Mouse (Mus musculus): Measurements from ENCODE around the gene Rpl27. TPM values are rescaled to one million over a fixed set of nuclear protein-coding genes. Genes with fewer than 3 reads are reported as not detected.
A peak's percentile ranks its signal among the peaks of the same experiment; 100 is the strongest.
"Not testable (repeated sequence)": the region's sequence is repeated elsewhere in the genome, so short reads cannot be mapped to it uniquely, and the experiment has no call there.

Rpl27 gene
- total RNA-seq, 2 experiments from 2014 or later: 31.5 to 34.7 TPM

DNA sequence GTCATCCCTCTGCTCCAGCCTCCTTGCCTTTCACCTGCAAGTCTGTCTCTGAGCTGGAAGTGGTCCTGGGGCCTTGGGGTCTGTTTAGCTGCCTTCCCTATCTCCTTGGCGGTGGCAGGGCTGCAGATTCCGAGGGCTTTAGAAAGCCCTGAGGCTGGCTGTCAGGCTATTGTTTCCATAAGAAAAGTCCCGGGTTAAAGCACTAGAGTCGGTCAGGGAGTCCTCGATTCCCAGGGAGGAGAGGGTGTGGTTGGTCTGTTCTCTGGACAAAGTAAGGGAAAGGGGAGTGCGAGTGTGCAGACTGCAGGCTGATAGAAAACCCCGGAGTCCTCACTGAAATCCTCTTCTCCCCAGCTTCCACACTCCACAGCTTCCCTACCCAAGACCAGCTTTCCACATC, 28.1 kb downstream of the Rpl27 start:
- intact Hi-C loops (cut with DNase I): no loop called here
- no peak for TF ChIP-seq CTCF (IDR thresholded peaks at IDR 0.05)
- H3K27ac ChIP-seq: no peak overlapping the region

DNA sequence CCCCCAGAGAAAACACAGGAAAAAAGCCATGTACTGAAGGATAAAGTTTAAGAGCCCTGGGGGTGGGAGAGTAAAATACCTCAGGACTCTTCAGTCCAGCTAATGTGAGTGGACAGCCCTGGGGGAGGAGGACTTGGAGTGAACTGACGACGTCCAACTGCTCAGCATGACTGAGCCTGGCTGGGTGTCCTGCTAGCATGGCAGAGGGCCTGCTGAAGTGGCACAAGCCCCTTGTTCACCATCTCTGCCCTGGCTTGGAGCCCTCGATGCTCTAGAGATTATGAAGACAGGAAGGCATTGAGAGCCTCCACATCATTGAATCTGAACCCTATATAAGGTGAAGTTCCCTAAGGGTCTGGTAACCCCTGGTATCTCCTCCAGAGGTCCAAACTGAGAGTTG, 29.8 kb downstream of the Rpl27 start:
- intact Hi-C loops (cut with DNase I): no loop called here
- Histone ChIP-seq H3K27ac (peak overlapping the region; percentile 4; the same call in 1 of the 2 replicates), H3K4me3 (no peak overlapping the region)
- TF ChIP-seq CTCF (IDR thresholded peaks at IDR 0.05): no peak
- no peak for DNase-seq (ENCODE audit: extremely low spot score in 1 of 2, low spot score in 2 of 2)

More for the DNA sequence above, 28.1 kb downstream of the Rpl27 start:
- no peak overlapping the region for H3K4me3 ChIP-seq
- no peak for DNase-seq (ENCODE audit: extremely low spot score in 1 of 2, low spot score in 2 of 2)

DNA sequence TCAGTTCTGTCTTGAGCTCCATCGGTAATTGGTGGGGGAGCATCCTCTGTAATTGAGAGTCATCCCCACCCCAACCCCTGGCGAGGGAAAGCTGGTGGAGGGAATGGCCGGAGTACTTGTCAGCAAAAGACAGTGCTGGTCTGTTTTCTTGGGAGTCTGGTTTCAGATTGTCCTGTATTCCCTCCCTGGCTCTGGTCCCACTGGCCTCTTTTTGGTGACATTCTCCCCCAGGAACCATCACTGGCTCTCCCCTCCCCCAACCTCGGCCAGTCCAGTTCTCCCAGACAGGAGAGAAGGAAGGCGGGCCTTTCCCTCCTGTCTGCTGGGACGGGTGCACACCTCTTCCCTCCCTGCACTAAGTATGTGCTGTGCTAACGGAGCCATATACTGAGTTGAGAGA, 30.2 kb downstream of the Rpl27 start:
- H3K4me3 ChIP-seq: no peak overlapping the region
- intact Hi-C loops (cut with DNase I): no loop called here
- H3K27ac ChIP-seq: peak overlapping the region; percentile 4; the same call in 1 of the 2 replicates
- TF ChIP-seq CTCF (IDR thresholded peaks at IDR 0.05): no peak
- DNase-seq (ENCODE audit: extremely low spot score in 1 of 2, low spot score in 2 of 2): no peak

DNA sequence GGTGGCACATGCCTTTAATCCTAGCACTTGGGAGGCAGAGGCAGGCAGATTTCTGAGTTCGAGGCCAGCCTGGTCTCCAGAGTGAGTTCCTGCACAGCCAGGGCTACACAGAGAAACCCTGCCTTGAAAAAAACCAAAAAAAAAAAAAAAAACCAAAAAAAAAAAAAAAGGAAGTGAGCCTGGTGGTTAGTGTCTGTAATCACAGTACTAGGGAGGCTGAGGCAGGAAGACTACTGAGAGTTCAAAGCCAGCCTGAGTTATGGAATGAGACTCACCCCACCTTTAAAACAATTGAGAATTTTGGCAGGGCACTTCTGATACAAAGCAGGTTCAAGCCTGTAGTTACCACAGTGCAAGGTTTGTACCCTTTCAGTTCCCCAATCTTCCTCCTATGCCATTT, 31.6 kb downstream of the Rpl27 start:
- H3K4me3 ChIP-seq; H3K27ac ChIP-seq; intact Hi-C loops (cut with DNase I); DNase-seq (ENCODE audit: extremely low spot score in 1 of 2, low spot score in 2 of 2): not testable (repeated sequence)

DNA sequence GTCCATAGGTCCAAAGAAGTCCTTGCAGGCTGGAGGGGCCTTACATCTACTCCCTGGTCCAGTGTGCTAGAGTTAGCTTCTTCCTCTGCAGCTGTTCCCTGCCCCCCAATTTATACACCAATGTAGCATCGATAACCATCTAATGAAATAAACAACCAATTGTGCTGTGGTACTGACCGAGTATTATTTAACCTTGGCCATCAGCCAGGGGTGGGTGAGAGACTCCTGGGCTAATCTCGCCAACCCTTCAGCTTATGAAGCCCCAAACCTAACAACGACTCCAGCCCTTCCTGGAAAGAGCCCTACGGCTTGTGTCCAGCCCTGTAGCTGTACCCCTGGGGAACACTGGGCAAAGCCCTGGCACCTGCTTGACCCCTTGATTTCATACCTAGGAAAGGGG, 32.2 kb downstream of the Rpl27 start:
- intact Hi-C loops (cut with DNase I): no loop called here
- TF ChIP-seq CTCF (IDR thresholded peaks at IDR 0.05): no peak
- no peak overlapping the region for H3K4me3 ChIP-seq
- no peak for DNase-seq (ENCODE audit: extremely low spot score in 1 of 2, low spot score in 2 of 2)
- H3K27ac ChIP-seq: no peak overlapping the region

DNA sequence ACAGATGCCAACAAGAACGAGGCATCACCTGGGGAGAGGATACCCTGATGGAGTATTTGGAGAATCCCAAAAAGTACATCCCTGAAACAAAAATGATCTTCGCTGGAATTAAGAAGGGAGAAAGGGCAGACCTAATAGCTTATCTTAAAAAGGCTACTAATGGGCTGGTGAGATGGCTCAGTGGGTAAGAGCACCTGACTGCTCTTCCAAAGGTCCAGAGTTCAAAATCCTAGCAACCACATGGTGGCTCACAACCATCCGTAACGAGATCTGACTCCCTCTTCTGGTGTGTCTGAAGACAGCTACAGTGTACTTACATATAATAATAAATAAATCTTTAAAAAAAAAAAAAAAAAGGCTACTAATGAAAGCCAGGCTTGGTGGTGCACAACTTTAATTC, 34.3 kb downstream of the Rpl27 start:
- intact Hi-C loops (cut with DNase I); H3K27ac ChIP-seq; DNase-seq (ENCODE audit: extremely low spot score in 1 of 2, low spot score in 2 of 2); H3K4me3 ChIP-seq: not testable (repeated sequence)

DNA sequence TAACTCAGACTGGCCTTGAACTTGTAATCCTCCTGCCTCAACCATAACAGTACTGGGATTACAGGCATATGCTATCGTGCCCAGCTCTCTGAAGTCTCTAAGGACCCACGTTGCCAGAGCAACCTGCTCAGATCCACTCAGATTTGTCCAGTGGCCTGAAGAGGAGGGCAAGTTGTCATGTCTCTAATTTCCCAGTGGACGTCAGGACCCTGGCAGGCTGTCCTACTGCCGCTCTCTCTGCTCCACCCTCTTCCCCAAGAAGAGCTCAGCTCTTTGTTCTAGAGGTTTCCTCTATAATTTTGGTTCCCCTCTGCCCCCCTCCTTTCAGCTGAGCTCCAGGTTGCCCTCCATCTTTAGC, 35.1 kb downstream of the Rpl27 start:
- Histone ChIP-seq H3K27ac (no peak overlapping the region), H3K4me3 (no peak overlapping the region)
- TF ChIP-seq CTCF (IDR thresholded peaks at IDR 0.05): no peak
- DNase-seq (ENCODE audit: extremely low spot score in 1 of 2, low spot score in 2 of 2): no peak
- intact Hi-C loops (cut with DNase I): no loop called here

DNA sequence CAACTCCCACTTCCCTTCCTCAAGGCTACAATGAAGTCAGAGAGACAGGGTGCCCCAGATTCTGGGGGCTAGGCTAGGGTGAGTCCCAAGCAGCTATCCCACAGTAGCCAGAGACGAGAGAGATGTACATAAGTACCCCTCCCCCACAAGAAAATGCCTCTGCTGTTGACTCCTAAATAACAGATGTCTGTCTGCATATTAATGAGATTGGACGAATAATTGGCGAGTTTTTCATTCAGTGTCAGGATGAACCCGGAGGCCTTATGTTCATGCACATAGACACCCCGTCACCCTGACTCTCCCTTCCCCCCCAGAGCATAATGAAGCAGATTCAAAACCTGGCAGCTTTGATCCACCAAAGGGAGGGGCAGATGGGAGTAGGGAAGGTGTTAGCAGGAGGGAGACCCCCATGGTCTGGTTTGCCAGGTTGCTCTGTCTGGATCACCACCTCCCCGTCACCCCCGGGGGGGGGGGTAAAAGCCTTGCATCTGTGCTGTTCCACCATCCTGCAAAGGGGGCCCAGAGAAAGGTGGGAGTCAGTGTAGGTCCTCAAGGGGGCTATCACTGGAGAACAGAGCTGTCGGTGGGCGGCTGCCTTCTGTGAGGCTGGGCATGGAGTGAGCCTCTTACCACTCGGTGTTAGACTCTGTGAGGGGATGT, 35.6 kb downstream of the Rpl27 start:
- Histone ChIP-seq H3K27ac (no peak overlapping the region), H3K4me3 (no peak overlapping the region)
- DNase-seq (ENCODE audit: extremely low spot score in 1 of 2, low spot score in 2 of 2): no peak
- intact Hi-C loops (cut with DNase I): no loop called here
- TF ChIP-seq CTCF (IDR thresholded peaks at IDR 0.05): no peak

DNA sequence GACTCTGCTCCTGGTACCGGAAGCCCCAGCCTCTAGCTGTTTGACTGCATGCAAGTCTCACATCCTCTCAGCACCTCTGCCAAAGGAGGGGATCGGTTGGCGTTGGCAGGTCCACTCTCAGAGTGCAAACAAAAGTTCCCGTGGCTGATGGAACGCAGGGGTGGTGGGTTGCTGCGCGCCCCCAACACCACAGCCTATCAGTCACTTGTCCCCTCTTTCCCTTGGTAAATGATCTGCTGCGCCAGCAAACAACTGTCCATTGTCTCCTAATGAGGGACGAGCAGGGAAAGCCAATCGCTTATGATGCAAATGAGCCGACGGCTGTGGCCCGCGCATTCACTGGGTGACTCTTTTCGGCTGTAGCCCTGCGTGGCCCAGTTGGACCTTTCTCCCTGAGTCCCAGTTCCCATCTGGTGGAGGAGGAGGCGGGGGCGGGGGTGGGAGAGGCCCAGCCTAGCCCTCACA, 37.1 kb downstream of the Rpl27 start:
- intact Hi-C loops (cut with DNase I): no loop called here
- Histone ChIP-seq H3K4me3 (peak overlapping the region; percentile 16; the same call in 1 of the 2 replicates), H3K27ac (no peak overlapping the region)
- no peak for DNase-seq (ENCODE audit: extremely low spot score in 1 of 2, low spot score in 2 of 2)
- TF ChIP-seq CTCF (IDR thresholded peaks at IDR 0.05): no peak

DNA sequence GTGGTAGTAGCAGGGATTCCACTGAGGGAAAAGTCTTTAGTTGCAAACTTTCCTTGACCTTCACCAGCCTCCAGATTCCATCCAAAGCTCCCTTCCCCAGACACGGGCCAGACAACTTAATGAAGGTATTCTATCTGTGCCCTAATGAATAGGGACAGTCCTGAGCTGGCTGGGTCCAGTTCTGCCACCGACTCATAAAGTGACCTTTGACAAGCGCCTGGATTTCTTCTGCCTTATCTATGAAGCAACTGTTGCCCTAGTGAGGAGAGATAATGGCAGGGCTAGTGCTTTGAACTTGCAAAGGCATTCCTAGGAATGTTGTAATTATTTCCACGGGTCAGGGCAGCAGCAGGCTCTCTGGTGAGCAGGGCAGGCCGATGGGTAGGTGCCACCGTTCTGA, 38.8 kb downstream of the Rpl27 start:
- Histone ChIP-seq H3K4me3 (no peak overlapping the region), H3K27ac (no peak overlapping the region)
- no peak for TF ChIP-seq CTCF (IDR thresholded peaks at IDR 0.05)
- no peak for DNase-seq (ENCODE audit: extremely low spot score in 1 of 2, low spot score in 2 of 2)
- intact Hi-C loops (cut with DNase I): no loop called here

DNA sequence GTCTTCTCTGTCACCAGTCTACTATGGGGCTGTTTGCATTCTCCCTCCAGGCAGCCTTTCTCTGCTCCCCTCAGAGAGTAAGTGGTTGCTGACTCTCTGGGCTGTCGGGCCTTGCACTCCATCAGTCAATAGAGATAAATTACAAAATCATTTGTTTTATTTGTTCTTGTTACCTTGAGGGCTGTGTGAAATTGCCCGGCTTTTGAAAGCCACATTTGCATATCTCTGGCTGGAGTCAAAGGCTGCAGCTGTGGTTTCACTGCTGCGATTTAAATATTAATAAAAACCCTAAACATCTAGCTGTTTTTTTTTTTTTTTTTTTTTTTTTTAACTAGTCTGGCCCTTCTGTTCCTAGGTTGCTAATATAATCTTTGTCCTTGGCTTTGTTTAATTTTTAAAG, 41.7 kb downstream of the Rpl27 start:
- intact Hi-C loops (cut with DNase I): no loop called here
- no peak overlapping the region for H3K4me3 ChIP-seq
- no peak for TF ChIP-seq CTCF (IDR thresholded peaks at IDR 0.05)
- H3K27ac ChIP-seq: no peak overlapping the region
- DNase-seq (ENCODE audit: extremely low spot score in 1 of 2, low spot score in 2 of 2): no peak

DNA sequence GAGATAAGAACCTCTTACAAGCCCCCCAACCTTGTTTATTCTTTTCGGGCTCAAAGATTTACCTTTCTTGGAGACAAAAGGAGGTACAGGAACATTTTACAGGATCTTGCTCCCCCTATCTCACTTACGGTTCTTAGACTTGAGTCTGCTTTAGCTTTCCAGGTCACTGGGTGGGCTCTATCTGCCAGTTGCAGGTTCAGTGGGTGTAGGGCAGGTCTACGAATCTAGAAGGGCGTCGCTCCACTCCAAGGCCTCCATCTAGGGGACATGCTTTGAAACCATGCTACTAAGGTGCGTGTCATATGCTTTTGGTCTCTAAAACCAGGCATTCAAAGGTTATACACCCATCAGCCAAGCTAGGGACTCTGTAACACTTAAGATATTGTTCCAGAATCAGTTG, 42.1 kb downstream of the Rpl27 start:
- no peak overlapping the region for H3K27ac ChIP-seq

DNA sequence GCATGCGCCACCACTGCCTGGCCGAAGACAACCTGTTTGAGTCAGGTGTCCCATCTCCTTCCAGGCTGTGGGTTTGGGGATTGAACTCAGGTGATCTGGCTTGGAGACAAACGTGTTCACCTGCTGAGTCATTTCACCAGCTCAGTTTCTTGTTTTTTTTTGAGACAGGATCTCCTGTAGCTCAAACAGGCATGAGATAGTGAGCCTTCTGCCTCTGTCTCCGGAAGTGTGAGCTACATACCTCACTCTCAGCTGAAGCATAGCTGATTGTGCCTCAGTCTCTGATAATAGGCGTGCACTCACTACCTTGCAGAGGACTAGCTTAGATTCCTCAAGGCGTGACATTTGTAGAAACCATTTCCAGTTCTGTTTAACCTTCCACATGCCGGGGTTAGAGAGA, 42.7 kb downstream of the Rpl27 start:
- H3K4me3 ChIP-seq: no peak overlapping the region
- TF ChIP-seq CTCF (IDR thresholded peaks at IDR 0.05): no peak
- intact Hi-C loops (cut with DNase I): no loop called here
- DNase-seq (ENCODE audit: extremely low spot score in 1 of 2, low spot score in 2 of 2): no peak
- H3K27ac ChIP-seq: no peak overlapping the region

More for the DNA sequence above, 42.1 kb downstream of the Rpl27 start:
- no peak for TF ChIP-seq CTCF (IDR thresholded peaks at IDR 0.05)
- intact Hi-C loops (cut with DNase I): no loop called here
- H3K4me3 ChIP-seq: no peak overlapping the region
- DNase-seq (ENCODE audit: extremely low spot score in 1 of 2, low spot score in 2 of 2): no peak
